Mouse (Mus musculus): ENCODE results near the gene Gnaq. TPM values are rescaled to one million over a fixed set of nuclear protein-coding genes. Genes with fewer than 3 reads are reported as not detected.

Gnaq gene
- total RNA-seq, 2 experiments from 2014 or later = 43.6 to 46.0 TPM

GRCm38 (mm10) chr19:16375881-16376280, 243.2 kb downstream of the Gnaq start:
- no peak for DNase-seq

GRCm38 (mm10) chr19:16378565-16378964, 245.9 kb downstream of the Gnaq start:
- DNase-seq = no peak

GRCm38 (mm10) chr19:16379687-16380086, 247.1 kb downstream of the Gnaq start:
- no peak for DNase-seq

- DNase-seq = no peak
Measured at GRCm38 (mm10) chr19:16382392-16382791, 249.8 kb downstream of the Gnaq start.

GRCm38 (mm10) chr19:16383127-16383526, 250.5 kb downstream of the Gnaq start:
- DNase-seq = no peak

- no peak for DNase-seq
Measured at GRCm38 (mm10) chr19:16384094-16384493, 251.5 kb downstream of the Gnaq start.

GRCm38 (mm10) chr19:16384957-16385356, 252.3 kb downstream of the Gnaq start:
- DNase-seq = no peak

- DNase-seq = no peak
Measured at GRCm38 (mm10) chr19:16386514-16386913, 253.9 kb downstream of the Gnaq start.

- DNase-seq = no peak
Measured at GRCm38 (mm10) chr19:16390192-16390795, 257.7 kb downstream of the Gnaq start.

GRCm38 (mm10) chr19:16394381-16394780, 261.8 kb downstream of the Gnaq start:
- DNase-seq = no peak

GRCm38 (mm10) chr19:16403101-16403500, 270.5 kb downstream of the Gnaq start:
- peak; percentile 17 for DNase-seq

GRCm38 (mm10) chr19:16407727-16408126, 275.1 kb downstream of the Gnaq start:
- DNase-seq = no peak

GRCm38 (mm10) chr19:16411302-16411701, 278.7 kb downstream of the Gnaq start:
- no peak for DNase-seq

- DNase-seq = no peak
Measured at GRCm38 (mm10) chr19:16418086-16418663, 285.5 kb downstream of the Gnaq start.

GRCm38 (mm10) chr19:16425596-16425995, 293.0 kb downstream of the Gnaq start:
- no peak for DNase-seq

- no peak for DNase-seq
Measured at GRCm38 (mm10) chr19:16431368-16431767, 298.7 kb downstream of the Gnaq start.

- DNase-seq = no peak
Measured at GRCm38 (mm10) chr19:16434879-16435278, 302.2 kb downstream of the Gnaq start.

GRCm38 (mm10) chr19:16435531-16436231, 303.1 kb downstream of the Gnaq start, which contains the start of gene Gna14:
Gene Gna14, plus strand, starts transcription at chr19:16435762.
- DNase-seq = peak; percentile 79

- peak; percentile 20 for DNase-seq
Measured at GRCm38 (mm10) chr19:16436335-16437169, 303.9 kb downstream of the Gnaq start.
